Mouse (Mus musculus) megakaryocyte, embryonic 14.5 days (primary cell): ENCODE results near the gene Rnf150.

Source experiments
- FLI1 ChIP-seq: IDR thresholded peaks from 2 replicates; pipeline ENCODE4 v1.6.1; 2012; ENCODE audit warnings: low read length, inconsistent platforms, mixed read lengths
- GATA1 ChIP-seq: IDR thresholded peaks from 3 replicates; pipeline ENCODE4 v1.6.1; 2012; ENCODE audit warnings: mixed read lengths, low read length, inconsistent platforms, borderline replicate concordance

DNA sequence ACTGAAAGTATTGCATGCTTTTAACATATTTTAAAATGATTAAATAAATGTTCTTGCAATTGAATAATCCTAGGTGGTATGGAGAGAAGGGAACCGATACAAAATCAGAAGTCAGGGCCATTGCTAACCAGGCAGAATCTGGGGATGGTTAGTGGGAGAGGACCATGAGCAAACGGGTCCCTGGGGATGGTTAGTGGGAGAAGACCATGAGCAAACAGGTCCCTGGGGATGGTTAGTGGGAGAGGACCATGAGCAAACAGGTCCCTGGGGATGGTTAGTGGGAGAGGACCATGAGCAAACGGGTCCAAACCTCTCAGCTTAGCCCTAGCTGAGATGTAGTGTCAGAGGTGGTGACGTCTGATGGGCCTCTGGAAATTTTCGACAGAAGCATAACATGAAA, 247.0 kb downstream of the Rnf150 start:
- no peak for TF ChIP-seq GATA1
- TF ChIP-seq FLI1: no peak
